Mouse (Mus musculus) lung, postnatal 0 days (tissue): ENCODE measurements around the gene Rfc5. TPM values are rescaled to one million over a fixed set of nuclear protein-coding genes. Genes with fewer than 3 reads are reported as not detected.

Experiments used
- ATAC-seq: fragments of 200-750 bp; cut with Nextera tagmentation; 2 replicates; pipeline ENCODE4 v1.8.0; 2017; ENCODE audit warnings: moderate library complexity
- DNase-seq: peaks from one replicate; pipeline ENCODE4 v3.0.0-alpha.2; 2016; ENCODE audit warnings: low spot score
- H3K27ac ChIP-seq: fragments of 300-500 bp; sonication (generic); 2 replicates; pipeline ENCODE4 v1.5.1; 2014; ENCODE audit warnings: antibody characterized with exemption, mild to moderate bottlenecking, low read length, mixed read lengths
- H3K27me3 ChIP-seq: fragments of 300-500 bp; sonication (generic); replicated peaks from 2 replicates; pipeline ENCODE4 v1.6.1; 2014; ENCODE audit warnings: low read length, mixed read lengths; ENCODE audit not compliant: insufficient read depth
- H3K36me3 ChIP-seq: fragments of 300-500 bp; sonication (generic); 2 replicates; pipeline ENCODE4 v1.6.1; 2014; ENCODE audit warnings: low read length, mixed read lengths; ENCODE audit not compliant: insufficient read depth
- H3K4me1 ChIP-seq: fragments of 300-500 bp; sonication (generic); 2 replicates; pipeline ENCODE4 v1.6.1; 2014; ENCODE audit warnings: antibody characterized with exemption, low read depth, low read length, mixed read lengths; ENCODE audit not compliant: insufficient read depth
- H3K4me2 ChIP-seq: fragments of 300-500 bp; sonication (generic); replicated peaks from 2 replicates; pipeline ENCODE4 v1.6.1; 2014; ENCODE audit warnings: low read depth, mild to moderate bottlenecking, low read length, moderate library complexity, mixed read lengths
- H3K4me3 ChIP-seq: fragments of 300-500 bp; sonication (generic); 2 replicates; pipeline ENCODE4 v1.5.1; 2014; ENCODE audit warnings: low read depth, low read length
- H3K9ac ChIP-seq: fragments of 300-500 bp; sonication (generic); replicated peaks from 2 replicates; pipeline ENCODE4 v1.6.1; 2014; ENCODE audit warnings: low read depth, mild to moderate bottlenecking
- H3K9me3 ChIP-seq: fragments of 300-500 bp; sonication (generic); 2 replicates; pipeline ENCODE4 v1.6.1; 2016; ENCODE audit warnings: low read length, mixed read lengths
- CTCF ChIP-seq: IDR thresholded peaks from 2 replicates; pipeline ENCODE4 v1.5.1; 2016; ENCODE audit warnings: antibody characterized with exemption, mild to moderate bottlenecking
- EP300 ChIP-seq: IDR thresholded peaks from 2 replicates; pipeline ENCODE4 v1.6.1; 2016; ENCODE audit warnings: antibody characterized with exemption, mild to moderate bottlenecking, control low read depth
- WGBS: fragments of 180-500 bp; shearing (Covaris S2); extraction: QIAGEN DNeasy Blood & Tissue Kit; methylation state at CpG from one replicate; pipeline ENCODE4 v1.1.7; 2014; 5-methylcytosine and 5-hydroxymethylcytosine counted together
- polyA plus RNA-seq: library from polyadenylated mRNA; unstranded; fragments of >200 nt; fragmentation: Nextera tagmentation; extraction: Ambion mirVana; gene quantifications from 2 replicates; pipeline ENCODE4 v1.2.1, GENCODE M21; 2015

Rfc5 gene
- polyA plus RNA-seq, 1 experiment from 2014 or later, result 18.2 TPM

DNA sequence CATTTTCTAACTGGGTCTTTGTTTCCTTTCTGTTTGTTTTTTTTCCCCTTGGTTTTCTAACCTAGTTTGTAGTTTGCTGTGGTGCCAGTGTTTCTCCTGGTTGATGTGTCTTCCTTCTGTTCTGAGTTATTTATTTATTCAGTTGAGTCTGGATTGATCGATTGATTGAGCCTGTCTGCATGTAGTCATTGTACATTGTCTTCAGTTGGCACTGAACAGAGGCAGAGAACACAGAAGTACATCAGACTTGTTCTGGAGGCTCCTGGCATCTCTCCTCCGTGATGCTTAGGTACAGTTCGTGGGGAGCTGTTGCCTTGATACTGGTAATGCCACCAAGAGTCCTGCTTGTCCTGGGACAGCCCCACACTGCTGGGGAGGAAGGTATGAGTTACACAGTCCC lies 24.0 kb downstream of the Rfc5 start:
- TF ChIP-seq EP300, result no peak
- TF ChIP-seq CTCF, result no peak
- Histone ChIP-seq H3K4me3 (no peak overlapping the region), H3K27me3 (no peaks in the 10 kb centered on the region), H3K36me3 (peaks cover 19% of the 10 kb centered on the region), H3K9ac (no peak overlapping the region), H3K4me2 (no peak overlapping the region), H3K9me3 (no peaks in the 10 kb centered on the region), H3K4me1 (peaks cover 19% of the 10 kb centered on the region), H3K27ac (no peak overlapping the region)
- DNase-seq, result no peak
- WGBS, result 86% methylated on average over 3 of the region's 3 CpGs
- ATAC-seq, result no peak

DNA sequence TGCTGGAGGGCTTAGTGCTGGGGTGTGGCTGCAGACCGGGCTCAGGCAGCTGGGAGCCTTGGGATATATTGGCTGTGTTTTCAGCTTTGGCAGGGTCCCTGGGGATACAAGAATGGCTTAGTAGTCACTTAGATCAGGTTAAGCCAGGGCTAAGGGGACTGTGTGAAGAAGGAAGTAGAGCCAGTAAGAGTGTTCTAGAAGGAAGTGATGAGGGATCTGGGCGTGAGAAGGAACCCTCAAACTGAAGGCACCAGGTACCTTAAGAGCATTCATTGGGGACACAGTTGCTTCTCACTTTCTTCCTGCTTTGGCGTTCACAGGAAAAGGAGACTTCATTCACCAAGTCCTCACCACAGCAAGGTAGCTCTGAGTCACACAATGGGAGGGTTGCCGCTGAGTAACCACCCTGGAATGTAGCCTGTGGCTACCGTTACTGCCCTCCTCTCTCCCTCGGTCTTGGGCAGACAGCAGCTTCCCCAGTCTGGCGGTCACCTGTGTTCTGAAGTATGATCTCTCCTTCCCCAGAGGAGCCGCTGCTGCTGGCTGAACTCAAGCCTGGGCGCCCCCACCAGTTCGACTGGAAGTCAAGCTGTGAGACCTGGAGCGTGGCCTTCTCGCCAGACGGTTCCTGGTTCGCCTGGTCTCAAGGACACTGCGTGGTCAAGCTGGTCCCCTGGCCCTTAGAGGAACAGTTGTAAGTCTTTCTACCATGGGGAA lies 25.6 kb downstream of the Rfc5 start:
- Histone ChIP-seq H3K27me3 (no peaks in the 10 kb centered on the region), H3K4me2 (no peak overlapping the region), H3K9ac (no peak overlapping the region), H3K27ac (peak overlapping the region; percentile 62), H3K9me3 (no peaks in the 10 kb centered on the region), H3K4me1 (peaks cover 24% of the 10 kb centered on the region), H3K36me3 (peaks cover 19% of the 10 kb centered on the region), H3K4me3 (no peak overlapping the region)
- ATAC-seq, result peak; percentile 80
- WGBS, result 47% methylated on average over 15 of the region's 15 CpGs
- DNase-seq, result peak; percentile 87
- TF ChIP-seq CTCF, result no peak
- TF ChIP-seq EP300, result peak; percentile 46; the same call in 1 of the 2 replicates

DNA sequence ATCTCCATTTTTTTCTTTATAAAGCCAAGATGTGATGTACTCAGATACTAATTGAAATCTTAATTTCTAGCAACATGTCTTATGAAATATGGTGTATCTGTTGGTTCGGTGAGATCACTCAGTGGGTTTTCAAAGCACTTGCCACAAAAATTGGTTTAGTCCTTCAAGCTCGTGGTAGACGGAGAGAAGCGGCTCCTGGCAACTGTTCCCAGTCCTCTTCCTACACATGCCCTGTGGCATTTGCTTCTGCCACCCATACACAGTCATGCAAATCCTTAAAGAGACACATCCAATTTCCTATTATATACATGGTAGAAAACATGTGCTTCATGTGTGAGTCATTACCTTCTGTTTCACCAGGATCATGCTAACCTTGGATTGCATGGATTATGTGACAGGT lies 27.3 kb downstream of the Rfc5 start:
- Histone ChIP-seq H3K4me2 (no peak overlapping the region), H3K27me3 (no peaks in the 10 kb centered on the region), H3K9me3 (no peaks in the 10 kb centered on the region), H3K4me3 (no peak overlapping the region), H3K36me3 (peaks cover 6% of the 10 kb centered on the region), H3K4me1 (peaks cover 24% of the 10 kb centered on the region), H3K27ac (peak overlapping the region; percentile 86), H3K9ac (no peak overlapping the region)
- ATAC-seq (no peak), DNase-seq (no peak)
- TF ChIP-seq CTCF, result no peak
- no peak for TF ChIP-seq EP300
- 72% methylated on average over 4 of the region's 4 CpGs for WGBS

DNA sequence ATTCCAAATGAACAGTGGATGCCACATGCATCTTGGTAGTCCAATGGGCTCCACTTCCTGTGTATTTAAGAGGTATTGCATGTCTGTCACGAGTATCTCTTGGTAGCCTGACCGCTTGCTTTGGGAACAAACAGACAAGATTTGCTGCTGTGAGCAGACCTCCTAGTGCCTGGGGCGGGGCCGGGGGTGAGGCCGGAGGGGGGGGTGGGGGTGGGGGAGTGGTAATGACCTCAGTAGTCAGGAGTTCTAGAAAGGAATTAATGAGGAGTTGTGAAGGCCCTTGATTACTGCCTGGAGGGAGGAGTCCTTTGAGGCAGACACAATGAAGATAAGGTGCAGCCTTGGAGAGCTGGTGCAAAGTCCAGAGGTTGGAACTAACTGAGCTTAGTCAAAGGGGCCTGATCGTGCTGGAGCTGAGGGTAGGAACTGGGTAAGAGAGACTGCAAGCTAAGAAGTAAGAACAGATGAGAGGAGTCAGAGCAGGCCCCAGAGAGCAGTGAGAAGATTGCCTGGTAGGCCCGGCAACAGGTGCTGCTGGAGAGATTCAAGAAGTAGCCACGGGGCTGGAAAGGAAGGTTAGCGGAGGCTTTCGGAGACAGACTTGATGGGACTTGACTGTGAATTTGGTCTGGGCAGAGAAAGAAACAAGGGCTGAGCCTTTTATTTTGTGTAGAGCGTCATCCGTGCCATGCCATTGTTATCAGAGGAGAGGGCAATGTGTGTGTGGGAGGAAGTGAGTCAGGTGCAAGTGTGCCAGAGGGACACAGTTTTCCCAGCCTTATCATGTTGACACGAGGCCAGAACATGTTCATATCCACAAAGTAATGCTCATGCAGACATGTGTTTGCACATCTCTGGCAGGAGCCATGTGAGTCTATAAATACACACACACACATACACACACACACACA lies 28.0 kb downstream of the Rfc5 start:
- peak; percentile 71 for DNase-seq
- H3K4me1 ChIP-seq, result peaks cover 28% of the 10 kb centered on the region

DNA sequence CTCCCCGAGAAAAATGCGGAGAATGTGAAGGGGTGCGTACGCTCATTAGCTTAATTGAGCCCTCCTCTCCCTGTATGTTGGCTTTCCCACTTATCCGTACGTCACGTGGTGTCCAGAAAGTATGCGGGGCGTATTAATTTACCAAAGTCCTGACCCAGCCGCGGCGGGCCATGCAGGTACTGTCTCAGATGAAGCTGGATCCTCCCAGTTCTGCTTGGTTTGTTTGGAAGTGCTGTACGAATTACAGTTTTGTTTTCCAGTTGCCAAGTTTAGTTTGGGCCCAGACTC lies 28.7 kb downstream of the Rfc5 start:
- Histone ChIP-seq H3K9ac (no peak overlapping the region), H3K36me3 (peaks cover 3% of the 10 kb centered on the region), H3K4me3 (no peak overlapping the region), H3K9me3 (no peaks in the 10 kb centered on the region), H3K27me3 (no peaks in the 10 kb centered on the region), H3K27ac (peak overlapping the region; percentile 86), H3K4me2 (peak overlapping the region; percentile 15), H3K4me1 (peaks cover 31% of the 10 kb centered on the region)
- WGBS, result 58% methylated on average over 13 of the region's 13 CpGs
- peak; percentile 60 for DNase-seq
- peak; percentile 13 for ATAC-seq
- peak; percentile 47; the same call in 1 of the 2 replicates for TF ChIP-seq EP300
- no peak for TF ChIP-seq CTCF

More for the DNA sequence above, 28.0 kb downstream of the Rfc5 start:
- WGBS, result 31% methylated on average over 13 of the region's 13 CpGs
- peak overlapping the region; percentile 86 for H3K27ac ChIP-seq
- peak overlapping the region; percentile 15 for H3K4me2 ChIP-seq
- H3K36me3 ChIP-seq, result peaks cover 3% of the 10 kb centered on the region
- no peak overlapping the region for H3K9ac ChIP-seq
- peak; percentile 38 for ATAC-seq
- no peak overlapping the region for H3K4me3 ChIP-seq
- H3K27me3 ChIP-seq, result no peaks in the 10 kb centered on the region
- no peaks in the 10 kb centered on the region for H3K9me3 ChIP-seq
- TF ChIP-seq CTCF, result no peak
- peak; percentile 42; the same call in 1 of the 2 replicates for TF ChIP-seq EP300

DNA sequence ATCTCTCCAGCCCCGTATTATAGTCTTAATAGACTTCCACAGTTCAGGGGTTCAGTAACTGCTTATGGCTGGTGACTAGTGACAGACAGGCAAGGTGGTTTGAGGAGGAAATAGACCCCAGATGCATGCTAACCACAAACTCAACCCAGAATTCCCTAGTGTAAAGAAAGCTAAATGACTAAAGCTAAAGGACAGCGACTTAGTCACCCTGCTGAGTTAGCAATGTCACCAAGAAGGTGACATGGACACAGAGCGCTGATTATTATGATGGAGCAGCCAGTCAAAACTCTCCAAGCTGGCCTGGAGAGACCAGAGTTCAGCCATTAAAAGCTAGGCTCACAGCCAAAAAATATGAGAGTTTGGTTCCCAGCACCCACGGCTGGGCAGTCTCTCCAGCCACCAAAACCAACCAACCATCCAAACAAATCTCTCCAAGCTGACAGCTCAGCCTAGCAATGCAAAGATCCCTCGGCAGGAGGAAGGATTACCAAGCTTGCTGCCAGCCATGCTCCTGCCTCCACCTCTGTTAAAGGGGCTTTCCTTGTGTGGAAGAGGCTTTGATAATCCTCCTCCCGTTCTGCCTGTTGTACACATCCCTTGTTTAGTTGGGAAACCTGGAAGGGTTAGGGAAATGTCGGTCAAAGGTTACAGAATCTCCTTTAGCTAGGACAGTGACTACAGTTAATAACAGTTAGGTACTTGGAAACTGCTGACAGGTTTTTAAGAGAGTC lies 29.2 kb downstream of the Rfc5 start:
- Histone ChIP-seq H3K9ac (no peak overlapping the region), H3K4me2 (no peak overlapping the region), H3K27ac (peak overlapping the region; percentile 86), H3K4me3 (no peak overlapping the region), H3K36me3 (peaks cover 3% of the 10 kb centered on the region), H3K27me3 (no peaks in the 10 kb centered on the region), H3K9me3 (no peaks in the 10 kb centered on the region), H3K4me1 (peaks cover 33% of the 10 kb centered on the region)
- WGBS, result 30% methylated on average over 7 of the region's 7 CpGs
- DNase-seq, result no peak
- no peak for ATAC-seq
- TF ChIP-seq CTCF, result no peak
- no peak; the same call in 1 of the 2 replicates for TF ChIP-seq EP300
